Mouse (Mus musculus) lung, postnatal 0 days (tissue): ENCODE data around the gene Cdr1.

Source experiments
- CTCF ChIP-seq: IDR thresholded peaks from 2 replicates; pipeline ENCODE4 v1.5.1; 2016; ENCODE audit warnings: antibody characterized with exemption, mild to moderate bottlenecking
- EP300 ChIP-seq: IDR thresholded peaks from 2 replicates; pipeline ENCODE4 v1.6.1; 2016; ENCODE audit warnings: antibody characterized with exemption, mild to moderate bottlenecking, control low read depth

- TF ChIP-seq EP300 = no peak
- TF ChIP-seq CTCF = no peak
Observed at GRCm38 (mm10) chrX:61146569-61146968, 38.8 kb downstream of the Cdr1 start.
